Mouse (Mus musculus) pancreas, adult 10 weeks (tissue): ENCODE data around the gene Cdkl5. TPM values are rescaled to one million over a fixed set of nuclear protein-coding genes. Genes with fewer than 3 reads are reported as not detected.

ENCODE experiments used
- polyA plus RNA-seq: library from polyadenylated mRNA; stranded (reverse); fragments of 350-450 nt; fragmentation: Illumina TruSeq; extraction: RNeasy Lipid Tissue Mini Kit (QIAGEN cat#74804); gene quantifications from one replicate; pipeline ENCODE4 v1.2.3, GENCODE M21; 2015; ENCODE audit warnings: low read depth, low replicate concordance; ENCODE audit not compliant: insufficient read depth

Cdkl5 gene
- 0.54 TPM for polyA plus RNA-seq

DNA sequence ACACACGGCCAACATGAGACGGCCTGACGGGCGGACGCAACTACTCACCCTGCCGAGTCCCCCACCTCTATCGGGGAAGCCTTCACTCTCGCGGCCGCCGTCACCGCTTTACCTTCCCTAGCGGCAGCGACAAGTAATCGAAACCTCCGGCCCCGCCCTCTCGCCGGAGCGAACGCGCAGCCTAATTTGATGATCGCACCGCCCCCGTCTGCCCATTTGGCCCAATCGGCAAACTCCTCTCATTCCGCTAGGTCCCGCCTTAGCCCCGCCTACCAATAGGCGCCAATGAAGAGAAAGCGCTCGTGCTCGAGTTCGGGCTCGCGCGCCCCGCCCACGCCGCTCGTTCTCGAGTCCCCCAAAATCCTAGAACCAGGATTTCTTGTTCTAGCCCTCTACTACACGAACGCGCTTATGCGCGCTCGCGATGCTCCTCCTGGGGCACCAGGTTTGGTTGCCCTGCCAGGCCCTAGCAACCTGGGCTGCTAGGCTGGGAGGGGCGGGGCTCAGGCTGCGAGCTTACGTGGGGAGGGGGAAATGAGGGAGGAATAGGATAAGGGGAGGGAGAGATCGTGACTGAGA, at the start of gene Cdkl5:
TSS of gene Cdkl5 (minus strand) at position 162 of the 579 bp plus-strand sequence.

DNA sequence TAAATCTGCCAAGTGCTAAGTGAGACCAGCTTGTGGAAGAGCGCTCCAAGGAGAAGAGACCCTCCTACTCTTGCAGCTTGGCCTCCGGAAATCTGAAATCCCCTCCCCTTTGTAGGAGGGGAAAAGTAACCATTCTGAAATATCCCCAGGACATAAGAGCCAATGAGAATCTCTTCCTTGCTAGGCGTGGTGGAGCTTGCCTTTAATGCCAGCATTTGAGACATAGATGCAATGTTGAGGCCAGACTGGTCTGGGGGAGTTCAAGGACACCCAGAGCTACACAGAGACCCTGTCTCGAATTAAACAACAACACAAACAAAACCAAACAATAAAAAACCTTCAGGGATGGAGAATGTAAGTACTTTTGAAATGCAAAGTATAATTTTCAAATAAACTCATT, 87.6 kb downstream of the Cdkl5 start, which contains the start of gene Gja6:
TSS of gene Gja6 (minus strand) at position 101 of the 400 bp plus-strand sequence.

DNA sequence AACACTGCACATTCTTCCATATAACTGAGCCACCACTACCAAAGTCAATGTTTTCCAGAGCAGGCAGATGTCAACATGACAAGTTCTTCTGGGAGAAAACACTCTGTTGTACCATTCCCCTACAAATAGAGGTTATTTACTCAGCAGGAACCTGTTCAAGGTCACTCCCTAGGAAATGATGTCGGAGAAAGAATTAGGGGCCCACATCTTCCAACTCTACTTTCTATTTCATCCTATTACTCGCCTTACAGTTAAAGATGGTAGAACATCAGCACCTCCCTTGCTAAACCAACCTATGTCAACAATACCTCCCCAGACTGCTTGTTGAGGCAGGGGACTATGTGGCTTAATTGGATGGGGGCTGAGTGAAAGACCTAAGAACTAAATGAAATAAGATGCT, 226.8 kb downstream of the Cdkl5 start, which contains the start of gene Rs1:
TSS of gene Rs1 (plus strand) at position 301 of the 400 bp plus-strand sequence.

DNA sequence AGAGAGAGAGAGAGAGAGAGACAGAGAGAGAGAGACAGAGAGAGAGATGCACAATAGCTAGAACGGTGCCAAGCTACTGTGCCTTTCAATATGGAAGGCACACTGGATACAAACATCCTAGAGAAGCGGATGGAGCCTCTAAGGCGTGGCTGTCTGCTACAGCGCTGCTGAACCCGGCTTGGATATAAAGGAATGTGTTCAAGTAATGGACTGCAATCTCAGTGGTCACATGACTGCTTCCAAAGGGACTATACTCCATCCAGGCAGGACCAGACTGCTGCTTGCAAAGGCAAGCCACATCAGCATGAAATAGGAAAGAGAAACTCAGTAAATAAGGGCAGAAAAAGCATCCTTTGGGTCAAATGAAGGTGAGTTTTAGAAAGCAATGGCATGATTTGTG, 258.9 kb downstream of the Cdkl5 start, which contains the start of gene Ppef1:
TSS of gene Ppef1 (minus strand) at position 116 of the 400 bp plus-strand sequence.

Other genes with a start within 250 kb of the Cdkl5 start
- not detected for gene Rs1, start 226.7 kb downstream of the Cdkl5 start, polyA plus RNA-seq
- not detected for gene Gja6, start 87.7 kb downstream of the Cdkl5 start, polyA plus RNA-seq
- gene Scml2, start 122.5 kb upstream of the Cdkl5 start, polyA plus RNA-seq: not detected